Mouse (Mus musculus): ENCODE results near the gene Srp68.

- no peak for TF ChIP-seq GATA1 (IDR thresholded peaks at IDR 0.05; ENCODE audit: low read length)
- no peak for TF ChIP-seq TAL1 (IDR thresholded peaks at IDR 0.05; ENCODE audit: low read length)
These were observed 460 bp downstream of the Srp68 start for GRCm38 (mm10) chr11:116273469-116274044.

Measured in erythroblast, embryonic 14.5 days (primary cell).